Mouse (Mus musculus) left cerebral cortex, adult 2 months (tissue): Measurements from ENCODE around the gene Lats2. TPM values are rescaled to one million over a fixed set of nuclear protein-coding genes. Genes with fewer than 3 reads are reported as not detected.

Experiments
- DNase-seq, 2 experiments: peaks; one replicate each; pipeline ENCODE4 v3.0.0; 2021 to 2022; ENCODE audit warnings: low spot score in 2 of 2, mixed read lengths in 1 of 2; ENCODE audit errors: extremely low spot score in 1 of 2
- H3K27ac ChIP-seq: fragments of 200-600 bp; 2 replicates; pipeline ENCODE4 v1.8.1; 2022
- H3K4me3 ChIP-seq: fragments of 200-600 bp; 2 replicates; pipeline ENCODE4 v1.8.1; 2022
- CTCF ChIP-seq: fragments of 200-600 bp; IDR thresholded peaks from 2 replicates; pipeline ENCODE4 v1.8.1; 2022; ENCODE audit warnings: antibody characterized with exemption, mild to moderate bottlenecking, moderate library complexity
- intact Hi-C: fragments of 180-260 bp; cut with DNase I; formaldehyde crosslinking; loops from one replicate; pipeline ENCODE4 v1.15.1; 2025
- total RNA-seq, 2 experiments: library from RNA; stranded (reverse); gene quantifications; 2 replicates each; pipeline ENCODE4 v1.2.3; 2021

Gene Lats2
- total RNA-seq, 2 experiments from 2014 or later = 17.0 to 22.2 TPM

DNA sequence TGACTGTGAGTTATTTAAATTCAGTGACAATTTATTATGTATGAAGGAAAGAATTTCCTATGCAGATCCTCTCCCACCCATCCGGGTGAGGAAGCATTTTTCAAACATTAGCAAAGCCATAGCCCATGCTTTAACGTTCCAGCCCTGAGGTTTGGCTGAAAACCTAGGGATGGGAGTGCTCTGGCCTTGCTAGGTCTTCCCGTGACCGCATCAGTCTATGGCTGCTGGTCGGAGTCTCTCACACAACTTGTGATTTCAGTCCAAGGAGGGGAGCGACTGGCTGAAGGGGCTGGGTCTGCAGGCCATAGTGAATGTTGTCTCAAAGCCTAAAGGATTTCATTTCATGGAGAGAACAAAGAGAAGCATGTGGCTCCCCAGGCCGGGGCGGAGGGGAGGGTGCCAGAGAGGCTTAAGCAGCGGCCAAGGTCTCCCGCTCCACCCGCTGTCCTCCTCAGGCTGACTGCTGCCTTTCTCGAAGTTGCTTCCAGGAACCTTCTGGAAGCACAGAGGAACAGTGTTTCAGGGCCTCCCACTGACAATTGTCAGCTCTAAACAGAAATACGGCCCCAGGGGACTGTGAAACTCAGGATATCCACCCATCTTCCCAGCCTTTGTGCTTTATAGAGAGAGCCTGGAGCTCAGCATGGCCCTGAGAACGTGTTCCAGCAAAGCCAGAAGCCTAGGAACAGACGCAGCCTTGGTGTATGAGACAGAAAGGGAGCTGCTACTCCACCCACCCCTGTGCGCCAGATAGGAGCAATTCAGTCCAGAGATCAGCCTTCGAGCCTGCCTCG is 50.9 kb downstream of the Lats2 start:
- no peak for TF ChIP-seq CTCF
- Histone ChIP-seq H3K27ac (peak overlapping the region; percentile 28; the same call in 1 of the 2 replicates), H3K4me3 (no peak overlapping the region)
- intact Hi-C loops = loop anchor here (2.0 kb wide), 1 partner anchor 38 kb away; no protein-coding TSS in a partner anchor
- no peak for DNase-seq

DNA sequence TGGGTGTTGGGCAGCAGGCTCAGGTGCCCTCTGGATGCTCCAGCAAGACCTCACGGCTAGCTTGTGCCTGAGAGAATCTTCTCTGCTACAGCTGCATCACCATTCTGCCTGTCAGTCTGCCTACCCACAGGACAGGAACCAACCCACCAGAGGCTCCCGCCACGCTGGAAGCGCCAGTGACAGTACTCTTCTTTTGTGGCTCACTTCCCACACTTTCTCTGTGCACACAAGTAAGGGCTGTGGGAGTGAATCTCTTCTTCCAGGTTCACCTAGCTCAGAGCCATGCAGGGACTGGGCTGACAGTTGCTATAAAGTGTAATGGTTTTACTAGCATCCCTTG is 51.5 kb downstream of the Lats2 start:
- Histone ChIP-seq H3K4me3 (no peak overlapping the region), H3K27ac (peak overlapping the region; percentile 63; the same call in 1 of the 2 replicates)
- peak; percentile 33 to 38 for DNase-seq
- TF ChIP-seq CTCF = no peak
- intact Hi-C loops = loop anchor here (2.0 kb wide), 1 partner anchor 38 kb away; no protein-coding TSS in a partner anchor

- Histone ChIP-seq H3K27ac (peak overlapping the region; percentile 63; the same call in 1 of the 2 replicates), H3K4me3 (no peak overlapping the region)
- no peak for DNase-seq
- TF ChIP-seq CTCF = no peak
- intact Hi-C loops = loop anchor here (2.0 kb wide), 1 partner anchor 39 kb away; no protein-coding TSS in a partner anchor
Observed at GRCm38 (mm10) chr14:57705759-57706158, 52.4 kb downstream of the Lats2 start.

GRCm38 (mm10) chr14:57705075-57705474 is 53.1 kb downstream of the Lats2 start:
- no peak for DNase-seq
- intact Hi-C loops = no loop called here
- H3K27ac ChIP-seq = no peak overlapping the region
- TF ChIP-seq CTCF = no peak
- H3K4me3 ChIP-seq = no peak overlapping the region

DNA sequence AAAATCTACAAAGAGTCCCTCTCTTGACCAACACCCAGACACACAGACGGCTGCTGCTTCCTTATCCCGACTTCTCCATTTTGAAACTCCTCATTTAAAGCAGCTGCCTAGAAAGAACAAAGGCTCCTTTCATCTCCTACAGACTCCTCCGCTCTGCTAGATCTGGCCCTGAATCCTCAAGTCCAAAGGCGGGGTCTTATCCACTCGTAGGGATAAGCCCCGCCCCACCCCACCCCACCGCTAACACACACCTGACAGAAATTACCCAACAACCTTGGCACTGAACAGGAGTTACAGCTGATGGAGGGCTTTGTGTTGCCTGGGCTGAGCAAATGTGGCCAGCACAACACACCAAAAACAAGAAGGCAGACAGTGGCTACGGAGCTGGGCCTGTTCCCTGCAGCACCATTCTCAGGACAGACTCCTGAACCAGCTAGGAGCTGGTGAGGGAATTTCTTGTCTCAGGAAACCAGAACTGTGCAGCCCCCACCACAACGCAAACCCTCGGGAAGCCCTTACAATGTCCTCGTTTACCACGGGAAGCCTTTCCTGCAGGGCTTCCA is 56.2 kb downstream of the Lats2 start:
- no peak for DNase-seq
- peak overlapping the region; percentile 17; the same call in 1 of the 2 replicates for H3K27ac ChIP-seq
- no peak for TF ChIP-seq CTCF
- no peak overlapping the region for H3K4me3 ChIP-seq
- intact Hi-C loops = no loop called here

GRCm38 (mm10) chr14:57699461-57699970 is 58.7 kb downstream of the Lats2 start:
- intact Hi-C loops = no loop called here
- no peak for TF ChIP-seq CTCF
- no peak for DNase-seq
- no peak overlapping the region for H3K27ac ChIP-seq
- H3K4me3 ChIP-seq = no peak overlapping the region

DNA sequence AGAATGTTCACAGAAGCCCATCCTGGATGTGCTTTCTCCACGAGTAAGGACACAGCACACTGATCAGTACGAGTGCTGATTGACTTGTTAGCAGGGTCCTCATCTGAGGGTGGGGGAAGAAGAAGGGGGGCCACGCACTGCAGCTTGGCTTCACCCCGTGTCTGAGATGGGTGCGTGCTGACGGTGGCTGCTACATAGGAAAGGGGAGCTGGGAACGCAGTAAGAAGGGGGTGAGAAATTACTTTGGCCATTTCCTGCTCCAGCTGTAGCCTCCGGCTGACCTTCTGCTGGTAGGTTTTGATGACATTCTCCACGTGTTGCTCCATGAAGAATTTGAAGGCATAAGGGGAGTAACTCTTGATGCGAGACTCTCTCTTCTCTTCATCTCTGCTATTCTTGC is 59.2 kb downstream of the Lats2 start:
- Histone ChIP-seq H3K27ac (no peak overlapping the region), H3K4me3 (no peak overlapping the region)
- intact Hi-C loops = no loop called here
- no peak for TF ChIP-seq CTCF
- DNase-seq = no peak

DNA sequence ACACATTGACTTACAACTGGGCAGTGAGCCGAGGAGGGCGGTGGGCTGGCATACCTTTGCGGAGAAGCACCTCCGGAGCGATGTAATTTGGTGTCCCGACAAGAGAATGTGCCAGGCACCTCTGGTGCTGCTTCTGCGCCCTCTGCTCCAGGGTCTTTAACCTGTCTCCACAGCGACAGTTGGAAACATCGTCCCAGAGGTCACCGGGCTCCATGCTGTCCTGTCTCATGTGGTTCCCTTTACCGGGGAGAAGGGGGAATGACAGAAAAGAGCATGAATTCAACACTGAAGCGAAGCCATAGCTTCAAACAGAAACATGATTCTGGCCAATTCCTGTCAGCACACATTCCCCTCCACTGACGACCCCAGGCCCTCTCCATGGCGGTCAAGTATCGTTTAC is 62.1 kb downstream of the Lats2 start:
- intact Hi-C loops = no loop called here
- no peak for DNase-seq
- TF ChIP-seq CTCF = no peak
- H3K4me3 ChIP-seq = no peak overlapping the region
- H3K27ac ChIP-seq = no peak overlapping the region

- DNase-seq = no peak
- TF ChIP-seq CTCF = peak; percentile 17
- intact Hi-C loops = no loop called here
- H3K27ac ChIP-seq = no peak overlapping the region
- no peak overlapping the region for H3K4me3 ChIP-seq
Observed at GRCm38 (mm10) chr14:57695550-57695949, 62.6 kb downstream of the Lats2 start.

DNA sequence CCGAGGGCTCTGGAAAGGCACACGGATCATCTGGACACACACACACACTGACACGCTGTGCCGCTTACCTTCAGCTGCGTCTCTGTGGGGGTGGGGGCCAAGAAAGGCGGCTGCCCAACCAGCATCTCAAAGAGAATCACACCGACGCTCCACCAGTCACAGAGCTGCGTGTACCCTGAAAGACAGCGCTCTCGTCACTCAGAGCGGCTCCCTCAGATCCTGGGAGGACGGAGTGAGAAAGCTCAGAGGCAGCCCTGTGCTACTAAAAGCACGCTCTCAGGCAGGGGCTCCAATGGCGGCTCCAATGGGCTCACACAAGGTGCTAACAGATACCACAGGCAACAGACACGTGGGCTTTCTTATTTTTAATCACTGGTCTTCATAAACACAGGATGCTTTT is 63.9 kb downstream of the Lats2 start:
- Histone ChIP-seq H3K27ac (no peak overlapping the region), H3K4me3 (no peak overlapping the region)
- no peak for TF ChIP-seq CTCF
- DNase-seq = no peak
- intact Hi-C loops = no loop called here

- TF ChIP-seq CTCF = no peak
- Histone ChIP-seq H3K4me3 (no peak overlapping the region), H3K27ac (no peak overlapping the region)
- no peak for DNase-seq
- intact Hi-C loops = no loop called here
Observed at GRCm38 (mm10) chr14:57692517-57693130, 65.6 kb downstream of the Lats2 start.

DNA sequence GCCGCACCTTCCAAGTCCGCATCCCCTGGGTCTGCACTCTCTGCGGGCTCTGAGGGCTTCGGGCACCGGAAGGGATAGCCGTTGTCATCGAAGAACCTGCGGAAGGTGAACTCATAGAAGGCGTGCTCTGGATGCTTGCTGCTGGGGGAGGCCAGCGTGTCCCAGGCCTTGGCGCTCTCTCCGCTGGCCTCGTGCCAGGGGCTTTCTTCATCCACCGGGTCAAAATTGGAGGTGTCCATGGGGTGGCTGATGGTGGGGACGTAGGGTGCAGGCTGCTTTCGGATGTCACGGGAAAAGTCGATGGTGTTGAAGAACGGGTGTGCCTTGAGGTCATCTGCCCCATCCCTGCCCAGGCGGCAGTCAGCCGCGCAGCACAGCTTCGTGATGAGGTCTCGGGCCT is 66.9 kb downstream of the Lats2 start:
- Histone ChIP-seq H3K4me3 (no peak overlapping the region), H3K27ac (no peak overlapping the region)
- TF ChIP-seq CTCF = no peak
- intact Hi-C loops = no loop called here
- no peak for DNase-seq
